Mouse (Mus musculus) megakaryocyte, embryonic 14.5 days (primary cell): Measurements from ENCODE around the gene Chadl. TPM values are rescaled to one million over a fixed set of nuclear protein-coding genes. Genes with fewer than 3 reads are reported as not detected.
"Not testable (repeated sequence)": the region's sequence is repeated elsewhere in the genome, so short reads cannot be mapped to it uniquely, and the experiment has no call there.

Experiments used
- H3K27me3 ChIP-seq: replicated peaks from 2 replicates; pipeline ENCODE3; 2012; ENCODE audit warnings: inconsistent platforms
- H3K36me3 ChIP-seq: replicated peaks from 2 replicates; pipeline ENCODE3; 2012; ENCODE audit warnings: low read length, inconsistent platforms, mixed read lengths
- H3K4me1 ChIP-seq: 2 replicates; pipeline ENCODE4 v1.6.1; 2012; ENCODE audit warnings: inconsistent platforms
- H3K4me3 ChIP-seq: replicated peaks from 2 replicates; pipeline ENCODE3; 2012; ENCODE audit warnings: moderate library complexity, mild to moderate bottlenecking, inconsistent platforms
- H3K9me3 ChIP-seq: 2 replicates; pipeline ENCODE4 v1.6.1; 2012; ENCODE audit warnings: inconsistent platforms
- FLI1 ChIP-seq: IDR thresholded peaks from 2 replicates; pipeline ENCODE4 v1.6.1; 2012; ENCODE audit warnings: low read length, inconsistent platforms, mixed read lengths
- GATA1 ChIP-seq: IDR thresholded peaks from 3 replicates; pipeline ENCODE4 v1.6.1; 2012; ENCODE audit warnings: mixed read lengths, low read length, inconsistent platforms, borderline replicate concordance
- polyA plus RNA-seq: library from polyadenylated mRNA; stranded (reverse); fragments of >175 nt; gene quantifications from 2 replicates; pipeline ENCODE4 v1.2.3, GENCODE M21; 2012; ENCODE audit warnings: low replicate concordance; ENCODE audit not compliant: insufficient read depth

Chadl gene
- not detected in 2 replicates for polyA plus RNA-seq

DNA sequence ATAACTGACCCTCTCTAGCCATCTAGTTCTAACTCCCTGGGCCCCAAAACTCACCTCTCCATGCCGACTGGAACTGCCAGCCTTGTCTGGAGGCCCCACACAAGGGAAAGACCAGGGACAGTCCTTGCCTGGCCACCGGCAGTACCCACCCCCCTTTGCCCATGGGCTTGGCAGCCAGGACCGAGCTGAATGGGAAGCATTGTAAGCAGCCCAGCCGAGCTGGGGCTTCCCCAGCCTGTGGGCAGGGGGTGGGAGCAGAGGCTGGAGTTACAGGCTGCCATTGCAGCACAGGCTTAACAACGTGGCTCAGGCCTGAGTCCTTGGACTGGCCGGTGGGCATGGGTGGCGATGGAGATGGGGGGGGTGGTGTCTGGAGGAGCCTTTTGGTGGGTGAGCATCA, at the start of gene Chadl:
Gene Chadl, minus strand, starts transcription at position 113 of the 400 bp plus-strand sequence.
- Histone ChIP-seq H3K36me3 (peaks cover 3% of the 10 kb centered on the region), H3K9me3 (no peaks in the 10 kb centered on the region), H3K4me3 (no peak within 1 kb of the TSS), H3K27me3 (peaks cover 58% of the 10 kb centered on the region), H3K4me1 (peaks cover 32% of the 10 kb centered on the region)
- no peak for TF ChIP-seq GATA1
- no peak for TF ChIP-seq FLI1

DNA sequence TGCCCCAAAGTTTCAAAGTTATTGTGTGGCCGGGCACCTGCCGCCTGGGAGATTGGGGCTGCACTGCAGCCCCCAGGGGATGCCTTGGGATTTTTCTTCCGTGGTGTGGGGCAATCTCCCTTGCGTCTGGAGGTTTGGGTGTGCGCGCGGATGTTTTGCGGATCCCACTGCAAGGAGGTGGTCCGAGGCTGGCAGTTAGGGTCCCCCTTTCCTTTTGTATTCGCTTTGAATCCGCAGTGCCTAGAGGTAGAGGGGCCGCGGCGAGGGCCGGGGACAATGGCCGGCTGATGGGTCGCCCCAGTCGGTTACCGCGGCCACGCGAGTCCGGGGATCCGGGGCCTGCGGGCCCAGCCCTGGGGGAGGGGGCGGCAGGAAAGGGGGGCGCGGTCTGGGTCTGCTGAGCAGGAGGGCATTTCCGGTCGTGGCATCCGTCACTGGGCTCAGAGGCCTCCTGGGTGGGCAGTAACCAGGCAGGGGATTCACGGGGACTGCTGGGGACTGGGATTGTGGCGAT, 48.6 kb upstream of the Chadl start:
- Histone ChIP-seq H3K4me3 (peak overlapping the region; percentile 95), H3K4me1 (peaks cover 30% of the 10 kb centered on the region), H3K9me3 (no peaks in the 10 kb centered on the region), H3K27me3 (no peaks in the 10 kb centered on the region), H3K36me3 (peaks cover 2% of the 10 kb centered on the region)
- TF ChIP-seq GATA1, result no peak
- TF ChIP-seq FLI1, result no peak

DNA sequence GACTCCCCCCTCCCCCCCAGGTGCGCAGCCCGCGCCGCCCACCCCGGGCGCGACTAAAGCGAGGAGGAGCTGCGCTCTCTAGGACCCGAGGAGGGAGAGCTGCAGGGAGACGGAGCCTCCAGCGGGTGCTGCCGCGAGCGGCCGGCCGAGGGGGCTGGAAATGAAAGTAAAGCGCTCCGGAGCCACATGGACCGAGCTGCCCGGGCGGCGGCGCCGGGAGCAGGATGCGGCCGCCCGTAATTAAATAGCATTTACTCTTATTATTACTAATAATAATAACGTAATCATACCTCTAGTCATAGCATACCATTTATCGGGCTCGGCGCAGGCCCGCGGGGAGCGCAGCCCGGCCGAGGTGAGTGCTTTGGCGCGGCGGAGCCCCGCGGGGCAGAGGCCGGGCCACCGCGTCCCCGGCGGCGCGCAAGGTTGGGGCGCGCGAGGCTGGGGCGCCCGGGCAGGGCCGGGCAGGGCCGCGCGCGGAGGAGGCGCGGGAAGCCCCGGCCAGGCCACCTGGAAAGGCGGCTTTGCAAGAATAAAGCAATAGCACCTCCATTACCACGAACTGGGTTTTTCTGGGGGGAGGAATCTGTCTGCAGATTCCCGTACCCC, 48.0 kb upstream of the Chadl start, which contains the start of the genes Zc3h7b and Rangap1:
Gene Zc3h7b, plus strand, starts transcription at position 66 of the 609 bp plus-strand sequence.
Gene Rangap1, minus strand, starts transcription at position 539 of the 609 bp plus-strand sequence.
- H3K4me1 ChIP-seq, result peaks cover 30% of the 10 kb centered on the region
- H3K4me3 ChIP-seq, result peak within 1 kb of the TSS; percentile 95
- no peaks in the 10 kb centered on the region for H3K9me3 ChIP-seq
- H3K27me3 ChIP-seq, result no peaks in the 10 kb centered on the region
- peaks cover 2% of the 10 kb centered on the region for H3K36me3 ChIP-seq
- TF ChIP-seq FLI1, result no peak
- no peak for TF ChIP-seq GATA1

DNA sequence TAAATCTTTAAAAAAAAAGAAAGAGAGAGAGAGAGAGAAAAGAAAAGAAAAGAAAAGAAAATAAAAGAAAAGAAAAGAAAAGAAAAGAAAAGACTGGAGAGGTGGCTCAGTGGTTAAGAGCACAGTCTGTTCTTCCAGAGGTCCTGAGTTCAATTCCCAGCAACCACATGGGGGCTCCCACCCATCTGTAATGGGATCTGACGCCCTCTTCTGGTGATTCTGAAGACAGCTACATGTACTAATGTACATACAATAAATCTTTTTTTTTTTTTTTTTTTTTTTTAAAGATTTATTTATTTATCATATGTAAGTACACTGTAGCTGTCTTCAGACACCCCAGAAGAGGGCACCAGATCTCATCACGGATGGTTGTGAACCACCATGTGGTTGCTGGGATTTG, 45.3 kb upstream of the Chadl start:
- peaks cover 27% of the 10 kb centered on the region for H3K4me1 ChIP-seq
- not testable (repeated sequence) for H3K4me3 ChIP-seq, H3K9me3 ChIP-seq, H3K36me3 ChIP-seq, H3K27me3 ChIP-seq

DNA sequence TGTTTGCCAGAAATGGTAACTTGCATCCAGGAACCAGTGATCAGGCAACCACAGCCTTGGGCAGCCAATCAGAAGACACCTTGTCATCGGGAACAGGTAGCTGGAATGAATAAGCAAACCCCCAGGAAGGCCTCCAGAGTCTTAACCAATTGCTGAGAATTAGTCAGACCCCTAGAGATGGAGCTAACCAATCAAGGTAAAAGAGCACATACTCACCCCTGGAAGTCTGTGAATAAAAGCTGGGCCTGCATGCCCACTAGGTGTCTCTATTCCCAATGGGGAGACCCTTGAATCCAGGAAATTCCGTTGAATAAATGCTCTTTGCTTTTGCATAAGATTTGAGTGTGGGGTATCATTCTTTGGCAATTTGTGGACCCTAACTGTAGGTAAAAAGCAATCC, 42.8 kb upstream of the Chadl start:
- TF ChIP-seq GATA1, result no peak
- TF ChIP-seq FLI1, result no peak
- no peaks in the 10 kb centered on the region for H3K9me3 ChIP-seq
- no peak overlapping the region for H3K4me3 ChIP-seq
- no peaks in the 10 kb centered on the region for H3K36me3 ChIP-seq
- no peaks in the 10 kb centered on the region for H3K27me3 ChIP-seq
- peaks cover 19% of the 10 kb centered on the region for H3K4me1 ChIP-seq

DNA sequence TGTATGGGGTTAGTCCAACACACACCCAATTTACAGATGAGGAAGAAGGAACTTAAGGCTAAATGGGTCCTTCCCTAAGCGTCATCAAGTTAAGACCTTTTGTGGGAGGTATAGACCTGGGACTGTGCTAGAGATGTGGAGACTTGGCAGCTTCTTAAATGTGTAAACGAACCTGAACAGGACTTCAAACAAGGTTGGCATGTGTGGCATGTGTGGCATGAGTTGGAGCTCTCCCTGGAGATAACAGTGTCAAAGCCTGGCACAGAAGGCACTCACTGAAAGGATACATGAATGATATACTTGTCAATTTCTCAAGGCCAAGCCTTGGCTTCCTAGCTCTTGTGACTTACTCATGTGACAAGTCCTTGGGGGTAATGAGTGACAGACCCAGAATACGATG, 42.2 kb upstream of the Chadl start:
- TF ChIP-seq FLI1 (no peak), GATA1 (no peak)
- H3K27me3 ChIP-seq, result no peaks in the 10 kb centered on the region
- H3K9me3 ChIP-seq, result no peaks in the 10 kb centered on the region
- H3K4me3 ChIP-seq, result no peak overlapping the region
- H3K36me3 ChIP-seq, result no peaks in the 10 kb centered on the region
- peaks cover 19% of the 10 kb centered on the region for H3K4me1 ChIP-seq

DNA sequence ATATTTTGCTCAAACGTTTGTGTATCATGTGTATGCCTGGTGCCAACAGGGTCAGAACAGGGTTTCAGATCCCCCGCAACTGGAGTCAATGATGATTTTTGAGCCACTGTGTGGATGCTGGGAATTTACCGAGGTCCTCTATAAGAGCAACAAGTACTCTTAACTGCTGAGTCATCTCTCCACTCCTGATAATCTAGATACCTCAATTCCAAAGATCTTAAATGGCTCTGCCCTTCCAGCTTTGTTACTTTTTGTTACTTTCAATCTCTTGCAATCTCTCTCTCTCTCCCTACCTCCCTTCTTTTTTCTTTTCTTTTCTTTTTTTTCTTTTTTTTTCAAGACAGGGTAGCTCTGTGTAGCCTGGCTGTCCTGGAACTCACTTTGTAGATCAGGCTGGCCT, 38.0 kb upstream of the Chadl start:
- TF ChIP-seq GATA1 (no peak), FLI1 (no peak)
- H3K4me3 ChIP-seq, result no peak overlapping the region
- peaks cover 20% of the 10 kb centered on the region for H3K4me1 ChIP-seq
- no peaks in the 10 kb centered on the region for H3K36me3 ChIP-seq
- H3K9me3 ChIP-seq, result no peaks in the 10 kb centered on the region
- no peaks in the 10 kb centered on the region for H3K27me3 ChIP-seq

DNA sequence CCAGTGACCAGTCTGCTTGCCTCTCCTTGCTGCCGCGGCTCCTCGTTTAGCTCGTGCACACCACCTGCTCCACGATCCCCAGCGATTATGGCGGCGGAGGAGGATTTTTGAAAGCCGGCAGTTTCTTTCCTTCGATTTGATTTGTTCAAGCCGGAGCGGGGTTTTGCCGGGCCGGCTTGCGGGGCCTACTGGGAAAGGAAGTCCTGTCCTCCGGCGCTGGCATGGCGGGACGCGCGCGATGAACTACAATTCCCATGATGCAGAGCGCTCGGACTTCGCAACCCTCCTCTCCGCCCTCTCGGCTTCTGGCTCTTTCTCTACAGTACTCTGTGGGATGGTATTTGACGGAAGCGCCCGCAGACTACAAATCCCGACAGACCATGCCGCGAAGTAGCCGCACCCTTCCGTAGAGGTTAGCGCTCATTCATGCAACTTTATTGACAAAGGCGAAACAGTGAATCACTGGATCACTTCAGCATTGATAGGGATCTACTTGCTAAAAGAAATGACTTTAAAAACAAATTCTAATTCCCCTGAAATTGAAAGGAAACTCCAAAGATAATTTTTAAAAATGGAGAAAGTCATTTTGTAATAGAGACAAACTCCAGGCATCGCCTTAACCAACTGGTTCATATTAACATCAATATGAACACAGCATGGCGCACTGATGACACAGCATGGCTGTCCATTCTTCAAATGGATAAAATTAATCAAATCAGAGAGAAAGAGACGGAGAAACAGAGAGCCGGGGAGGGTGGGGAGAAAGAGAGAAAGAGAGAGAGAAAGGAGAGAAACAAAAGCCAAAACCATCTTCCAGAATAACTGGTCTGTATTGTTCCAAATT, 32.9 kb upstream of the Chadl start:
- H3K36me3 ChIP-seq, result peaks cover 18% of the 10 kb centered on the region
- no peaks in the 10 kb centered on the region for H3K9me3 ChIP-seq
- TF ChIP-seq FLI1 (no peak), GATA1 (no peak)
- H3K4me3 ChIP-seq, result peak overlapping the region; percentile 100
- no peaks in the 10 kb centered on the region for H3K27me3 ChIP-seq
- peaks cover 37% of the 10 kb centered on the region for H3K4me1 ChIP-seq

DNA sequence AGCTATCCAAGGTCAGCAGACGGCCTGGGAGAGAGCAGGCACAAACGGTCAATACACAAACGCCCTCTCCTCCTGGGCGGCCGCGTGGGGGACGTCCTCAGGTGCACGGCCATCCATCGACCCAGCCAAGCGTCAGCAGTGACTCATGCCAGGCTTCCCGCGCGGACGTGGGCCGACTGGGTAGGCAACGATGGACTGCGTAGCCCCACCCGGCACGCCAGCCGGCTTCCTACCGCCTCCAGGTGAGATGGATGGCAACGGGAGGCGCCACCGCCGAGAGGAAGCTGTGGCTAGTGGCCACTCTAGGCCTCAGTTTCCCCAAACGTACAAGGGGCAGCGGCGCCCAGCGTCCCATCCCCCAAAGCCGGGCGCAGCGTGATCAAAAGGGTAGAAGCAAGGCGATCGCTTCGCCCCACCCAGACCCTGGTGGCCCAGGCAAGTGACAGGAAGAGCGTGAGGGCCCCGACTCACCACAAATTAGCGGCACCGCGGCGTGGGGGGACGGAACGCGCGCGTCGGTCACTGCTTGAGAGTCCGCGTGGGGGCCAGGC, 32.2 kb upstream of the Chadl start:
- no peak for TF ChIP-seq FLI1
- no peak for TF ChIP-seq GATA1
- Histone ChIP-seq H3K36me3 (peaks cover 24% of the 10 kb centered on the region), H3K4me1 (peaks cover 39% of the 10 kb centered on the region), H3K4me3 (peak overlapping the region; percentile 100), H3K27me3 (no peaks in the 10 kb centered on the region), H3K9me3 (no peaks in the 10 kb centered on the region)

DNA sequence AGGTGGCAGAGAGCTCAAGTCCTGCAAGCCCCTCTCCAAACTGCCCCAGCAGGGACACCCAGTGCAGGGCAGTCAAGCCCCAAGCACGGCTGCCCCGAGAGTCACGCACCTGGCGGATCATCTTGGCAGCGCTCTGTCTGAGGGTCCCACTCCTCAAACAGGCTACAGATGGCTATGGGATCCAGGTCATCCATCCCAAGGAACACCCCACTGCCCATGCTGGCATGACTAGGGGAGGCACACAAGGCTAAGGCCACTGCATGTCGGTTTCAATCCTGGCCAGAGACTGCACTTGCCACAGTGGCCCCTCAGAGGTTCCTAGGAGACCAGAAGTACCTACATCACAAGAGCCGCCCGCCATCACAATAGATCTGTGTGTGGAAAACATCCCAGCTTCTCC, 28.9 kb upstream of the Chadl start:
- Histone ChIP-seq H3K4me1 (peaks cover 36% of the 10 kb centered on the region), H3K9me3 (no peaks in the 10 kb centered on the region), H3K27me3 (no peaks in the 10 kb centered on the region), H3K4me3 (peak overlapping the region; percentile 33), H3K36me3 (peaks cover 57% of the 10 kb centered on the region)
- no peak for TF ChIP-seq FLI1
- no peak for TF ChIP-seq GATA1
